Comparison of ENCODE assay signal across 22 mouse cellular contexts in genomic region chr15:79867260-79868002, GRCm38 (mm10). TPM values are rescaled to one million over a fixed set of nuclear protein-coding genes. Genes with fewer than 3 reads are reported as not detected.
DNase-seq lines count a peak whose midpoint lies in the region; ATAC-seq and TF ChIP-seq lines count a peak whose summit lies in the region.
"Had no signal": no experiment of that assay in that cellular context is flagged by ENCODE, and none has a peak within 500 bp of the region (broad histone marks: within the 10 kb centered on the region; RNA-seq: fewer than 3 reads in every experiment).

No protein-coding gene starts in this region.

- no peak overlapping the region for H3K9ac ChIP-seq in hindbrain, postnatal 0 days (replicated peaks; ENCODE audit: low read length)
- no peak overlapping the region for H3K9ac ChIP-seq in hindbrain, embryonic 12.5 days
- H3K9ac ChIP-seq in lung, postnatal 0 days (replicated peaks; ENCODE audit: low read depth): no peak overlapping the region
- H3K9ac ChIP-seq: embryonic facial prominence, embryonic 13.5 days; forebrain, embryonic 15.5 days; limb, embryonic 15.5 days; neural tube, embryonic 12.5 days had no signal

- ATAC-seq in hindbrain, postnatal 0 days: no peak
- ATAC-seq in hindbrain, embryonic 12.5 days (ENCODE audit: low FRiP score): no peak
- ATAC-seq in lung, postnatal 0 days: no peak
- ATAC-seq: forebrain, embryonic 15.5 days; inflammation-experienced regulatory T-cells, adult 6 months had no signal

- WGBS in hindbrain, postnatal 0 days: 89% methylated on average over 3 of the region's 3 CpGs
- WGBS in hindbrain, embryonic 12.5 days: 87% methylated on average over 3 of the region's 3 CpGs
- WGBS in lung, postnatal 0 days: 75% methylated on average over 3 of the region's 3 CpGs

- H3K4me1 ChIP-seq in hindbrain, postnatal 0 days (ENCODE audit: insufficient read depth, low read length): no peaks in the 10 kb centered on the region
- H3K4me1 ChIP-seq in hindbrain, embryonic 12.5 days: no peaks in the 10 kb centered on the region
- no peaks in the 10 kb centered on the region for H3K4me1 ChIP-seq in lung, postnatal 0 days (ENCODE audit: insufficient read depth, low read depth, low read length)
- H3K4me1 ChIP-seq: embryonic facial prominence, embryonic 13.5 days; forebrain, embryonic 15.5 days; heart, embryonic 10.5 days; hindbrain, embryonic 10.5 days; limb, embryonic 15.5 days; neural tube, embryonic 12.5 days had no signal

- no peak overlapping the region for H3K4me3 ChIP-seq in hindbrain, postnatal 0 days (ENCODE audit: low read length)
- H3K4me3 ChIP-seq in hindbrain, embryonic 12.5 days: no peak overlapping the region
- H3K4me3 ChIP-seq in lung, postnatal 0 days (ENCODE audit: low read depth, low read length): no peak overlapping the region
- H3K4me3 ChIP-seq: embryonic facial prominence, embryonic 13.5 days; forebrain, embryonic 15.5 days; heart, embryonic 10.5 days; hindbrain, embryonic 10.5 days; limb, embryonic 15.5 days; neural tube, embryonic 12.5 days had no signal

- no peaks in the 10 kb centered on the region for H3K9me3 ChIP-seq in hindbrain, postnatal 0 days (ENCODE audit: low read length)
- no peaks in the 10 kb centered on the region for H3K9me3 ChIP-seq in hindbrain, embryonic 12.5 days (replicated peaks)
- no peaks in the 10 kb centered on the region for H3K9me3 ChIP-seq in lung, postnatal 0 days (ENCODE audit: low read length)
- H3K9me3 ChIP-seq: forebrain, embryonic 15.5 days; heart, embryonic 10.5 days; hindbrain, embryonic 10.5 days; limb, embryonic 15.5 days; neural tube, embryonic 12.5 days had no signal

- no peak for DNase-seq in hindbrain, postnatal 0 days (ENCODE audit: low spot score)
- DNase-seq in lung, postnatal 0 days (ENCODE audit: low spot score): no peak
- no peak for DNase-seq in lung, postnatal 14 days
- peak; percentile 49 for DNase-seq in ES-CJ7 (ENCODE audit: low read depth, low spot score)
- DNase-seq in splenic B cell, adult 2 months (ENCODE audit: low read depth, low spot score): peak; percentile 37
- no peak for DNase-seq in urinary bladder, postnatal 36 days (ENCODE audit: low spot score in 2 of 2)
- DNase-seq: adrenal gland, adult 8-10 months; cerebellum, adult 9-11 months; thymus, postnatal 36 days had no signal

- no peak overlapping the region for H3K4me2 ChIP-seq in hindbrain, postnatal 0 days (ENCODE audit: low read depth, low read length)
- H3K4me2 ChIP-seq in hindbrain, embryonic 12.5 days (replicated peaks): no peak overlapping the region
- H3K4me2 ChIP-seq in lung, postnatal 0 days (replicated peaks; ENCODE audit: low read depth, low read length): no peak overlapping the region
- H3K4me2 ChIP-seq: embryonic facial prominence, embryonic 13.5 days; forebrain, embryonic 15.5 days; limb, embryonic 15.5 days; midbrain, embryonic 11.5 days; neural tube, embryonic 12.5 days had no signal

- TF ChIP-seq EP300 in lung, postnatal 0 days (IDR thresholded peaks at IDR 0.05): no peak

- TF ChIP-seq CTCF in hindbrain, postnatal 0 days (IDR thresholded peaks at IDR 0.05; ENCODE audit: low read depth): peak; percentile 18; the same call in 1 of the 2 replicates
- TF ChIP-seq CTCF in lung, postnatal 0 days (IDR thresholded peaks at IDR 0.05): peak; percentile 31

- H3K27ac ChIP-seq in hindbrain, postnatal 0 days: no peak overlapping the region
- no peak overlapping the region for H3K27ac ChIP-seq in hindbrain, embryonic 12.5 days
- H3K27ac ChIP-seq in lung, postnatal 0 days (ENCODE audit: low read length): no peak overlapping the region
- H3K27ac ChIP-seq: embryonic facial prominence, embryonic 13.5 days; forebrain, embryonic 15.5 days; heart, embryonic 10.5 days; hindbrain, embryonic 10.5 days; limb, embryonic 15.5 days; neural tube, embryonic 12.5 days had no signal

- no peaks in the 10 kb centered on the region for H3K27me3 ChIP-seq in hindbrain, postnatal 0 days (ENCODE audit: insufficient read depth, low read length)
- H3K27me3 ChIP-seq in hindbrain, embryonic 12.5 days: no peaks in the 10 kb centered on the region
- no peaks in the 10 kb centered on the region for H3K27me3 ChIP-seq in lung, postnatal 0 days (replicated peaks; ENCODE audit: insufficient read depth, low read length)
- H3K27me3 ChIP-seq in splenic B cell, adult 2 months (ENCODE audit: control insufficient read depth, insufficient read depth, low read length, poor library complexity, severe bottlenecking): no peaks in the 10 kb centered on the region
- H3K27me3 ChIP-seq: embryonic facial prominence, embryonic 13.5 days; forebrain, embryonic 15.5 days; limb, embryonic 15.5 days; neural tube, embryonic 12.5 days had no signal

- H3K36me3 ChIP-seq in hindbrain, postnatal 0 days (ENCODE audit: insufficient read depth, low read length): no peaks in the 10 kb centered on the region
- H3K36me3 ChIP-seq in hindbrain, embryonic 12.5 days: no peaks in the 10 kb centered on the region
- no peaks in the 10 kb centered on the region for H3K36me3 ChIP-seq in lung, postnatal 0 days (ENCODE audit: insufficient read depth, low read length)
- H3K36me3 ChIP-seq in splenic B cell, adult 2 months (ENCODE audit: control insufficient read depth, insufficient read depth, low read length, poor library complexity, severe bottlenecking): no peaks in the 10 kb centered on the region
- H3K36me3 ChIP-seq: embryonic facial prominence, embryonic 13.5 days; forebrain, embryonic 15.5 days; heart, embryonic 10.5 days; hindbrain, embryonic 10.5 days; limb, embryonic 15.5 days; neural tube, embryonic 12.5 days had no signal

RNA-seq across cellular contexts. Expression of gene Apobec3, which starts 24.0 kb away (rescaled TPM):
- total RNA-seq in hindbrain, postnatal 0 days (2014; rRNA removed): 3.5 and 5.3 TPM in 2 replicates
- 3.9 and 4.5 TPM in 2 replicates for polyA plus RNA-seq in hindbrain, postnatal 0 days (2015; fragmentation: Nextera tagmentation; extraction: Ambion mirVana)
- polyA plus RNA-seq in hindbrain, embryonic 12.5 days (2016; fragmentation: Nextera tagmentation; extraction: Ambion mirVana): 8.4 and 8.6 TPM in 2 replicates
- 24.8 and 29.5 TPM in 2 replicates for polyA plus RNA-seq in lung, postnatal 0 days (2015; fragmentation: Nextera tagmentation; extraction: Ambion mirVana)

RNA-seq across cellular contexts. Expression of gene Cbx6, which starts 32.9 kb away (rescaled TPM):
- total RNA-seq in hindbrain, postnatal 0 days (2014; rRNA removed): 92.4 and 107 TPM in 2 replicates
- 51.6 and 56.6 TPM in 2 replicates for polyA plus RNA-seq in hindbrain, postnatal 0 days (2015; fragmentation: Nextera tagmentation; extraction: Ambion mirVana)
- polyA plus RNA-seq in hindbrain, embryonic 12.5 days (2016; fragmentation: Nextera tagmentation; extraction: Ambion mirVana): 34.7 and 38.0 TPM in 2 replicates
- 52.2 and 60.6 TPM in 2 replicates for polyA plus RNA-seq in lung, postnatal 0 days (2015; fragmentation: Nextera tagmentation; extraction: Ambion mirVana)

RNA-seq across cellular contexts. Expression of gene Npcd, which starts 33.4 kb away (rescaled TPM):
- total RNA-seq in hindbrain, postnatal 0 days (2014; rRNA removed): 5.4 and 12.6 TPM in 2 replicates
- 2.4 and 2.7 TPM in 2 replicates for polyA plus RNA-seq in hindbrain, postnatal 0 days (2015; fragmentation: Nextera tagmentation; extraction: Ambion mirVana)
- 0.61 TPM in 1 of 2 replicates, not detected in the other for polyA plus RNA-seq in hindbrain, embryonic 12.5 days (2016; fragmentation: Nextera tagmentation; extraction: Ambion mirVana)
- polyA plus RNA-seq in lung, postnatal 0 days (2015; fragmentation: Nextera tagmentation; extraction: Ambion mirVana): 0.13 TPM in 1 of 2 replicates, not detected in the other
- polyA plus RNA-seq: heart, embryonic 10.5 days; heart, postnatal 0 days; inflammation-experienced regulatory T-cells, adult 6 months; large intestine, adult 2 months; limb, embryonic 15.5 days; liver, embryonic 16.5 days; midbrain, embryonic 11.5 days; testis, adult 2 months had no signal

Comparison
In these comparisons a context has a peak if more than half of its experiments do, and no peak if none do; other contexts are left out.
1. DNase-seq: peak in ES-CJ7 (single experiment) and splenic B cell, adult 2 months (single experiment); none in hindbrain, postnatal 0 days (single experiment), lung, postnatal 0 days (single experiment), lung, postnatal 14 days (single experiment) and urinary bladder, postnatal 36 days (0 of 2).